Mouse (Mus musculus) MEL (cell line): ENCODE measurements around the gene Arf6. TPM values are rescaled to one million over a fixed set of nuclear protein-coding genes. Genes with fewer than 3 reads are reported as not detected.

Experiments used
- DNase-seq: peaks from one replicate; pipeline ENCODE4 v3.0.0; 2011; ENCODE audit warnings: low read depth, low spot score
- H3K27ac ChIP-seq: 2 replicates; pipeline ENCODE4 v1.5.1; 2012; ENCODE audit warnings: low read depth, mild to moderate bottlenecking, control low read depth, low read length, moderate library complexity; ENCODE audit not compliant: control insufficient read depth
- H3K27me3 ChIP-seq, 2 experiments: fragments of 150-350 bp in 1 of 2; sonication (generic) in 1 of 2; 2 replicates each; pipeline ENCODE4 v1.6.1; 2012; ENCODE audit warnings: low read length in 2 of 2, mild to moderate bottlenecking in 2 of 2, improper control_type of control experiment in 1 of 2, moderate library complexity in 1 of 2; ENCODE audit not compliant: insufficient read depth in 2 of 2, control insufficient read depth in 1 of 2
- H3K36me3 ChIP-seq, 2 experiments: 2 replicates each; pipeline ENCODE4 v1.6.1; 2012 to 2014; ENCODE audit warnings: low read length in 2 of 2, improper control_type of control experiment in 1 of 2, inconsistent platforms in 1 of 2, mild to moderate bottlenecking in 1 of 2; ENCODE audit not compliant: insufficient read depth in 2 of 2, control insufficient read depth in 1 of 2
- H3K4me1 ChIP-seq, 2 experiments: fragments of 150-350 bp in 1 of 2; sonication (generic) in 1 of 2; 2 replicates each; pipeline ENCODE4 v1.6.1; 2012; ENCODE audit warnings: low read length in 2 of 2, improper control_type of control experiment in 1 of 2, mild to moderate bottlenecking in 1 of 2; ENCODE audit not compliant: insufficient read depth in 2 of 2, control insufficient read depth in 1 of 2
- H3K4me3 ChIP-seq, 2 experiments: fragments of 150-350 bp in 1 of 2; sonication (generic) in 1 of 2; 2 replicates each; pipeline ENCODE4 v1.5.1; 2012; ENCODE audit warnings: low read depth in 2 of 2, low read length in 2 of 2, mild to moderate bottlenecking in 2 of 2, moderate library complexity in 2 of 2, control low read depth in 1 of 2, improper control_type of control experiment in 1 of 2; ENCODE audit not compliant: control insufficient read depth in 1 of 2, insufficient read depth in 1 of 2
- H3K79me2 ChIP-seq: 2 replicates; pipeline ENCODE4 v1.6.1; 2012; ENCODE audit warnings: mild to moderate bottlenecking, low read length, moderate library complexity; ENCODE audit not compliant: control insufficient read depth, poor library complexity, insufficient read depth
- H3K9ac ChIP-seq: 2 replicates; pipeline ENCODE4 v1.6.1; 2012; ENCODE audit warnings: low read depth, mild to moderate bottlenecking, control low read depth, low read length, moderate library complexity; ENCODE audit not compliant: control insufficient read depth, poor library complexity, severe bottlenecking
- H3K9me3 ChIP-seq: fragments of 150-350 bp; sonication (generic); replicated peaks from 2 replicates; pipeline ENCODE4 v1.6.1; 2012; ENCODE audit warnings: mild to moderate bottlenecking, low read length, improper control_type of control experiment, moderate library complexity; ENCODE audit not compliant: insufficient read depth
- CHD2 ChIP-seq: IDR thresholded peaks from 2 replicates; pipeline ENCODE4 v1.6.1; 2011; ENCODE audit warnings: low read length, improper control_type of control experiment
- EP300 ChIP-seq, 2 experiments: IDR thresholded peaks; 2 replicates each; pipeline ENCODE4 v1.6.1; 2011; ENCODE audit warnings: improper control_type of control experiment in 2 of 2, low read length in 2 of 2, low read depth in 1 of 2, mild to moderate bottlenecking in 1 of 2
- GATA1 ChIP-seq: IDR thresholded peaks from 2 replicates; pipeline ENCODE4 v1.6.1; 2011; ENCODE audit warnings: low read depth, low read length, improper control_type of control experiment
- JUND ChIP-seq: IDR thresholded peaks from 2 replicates; pipeline ENCODE4 v1.6.1; 2011; ENCODE audit warnings: low read depth, mild to moderate bottlenecking, improper control_type of control experiment, low read length
- KAT2A ChIP-seq: conservative IDR thresholded peaks from 2 replicates; pipeline ENCODE4 v1.6.1; 2012; ENCODE audit warnings: low read depth, low read length, improper control_type of control experiment, inconsistent platforms
- MXI1 ChIP-seq: IDR thresholded peaks from 2 replicates; pipeline ENCODE4 v1.6.1; 2011; ENCODE audit warnings: mild to moderate bottlenecking, low read depth, low read length, improper control_type of control experiment
- NRF1 ChIP-seq: IDR thresholded peaks from 2 replicates; pipeline ENCODE4 v1.6.1; 2014; ENCODE audit warnings: low read depth, mild to moderate bottlenecking, inconsistent platforms, low read length, improper control_type of control experiment, moderate library complexity; ENCODE audit not compliant: poor library complexity, insufficient read depth, severe bottlenecking
- POLR2A ChIP-seq, 2 experiments: IDR thresholded peaks; 2 replicates each; pipeline ENCODE4 v1.6.1; 2011 to 2012; ENCODE audit warnings: low read length in 2 of 2, mild to moderate bottlenecking in 2 of 2, control low read depth in 1 of 2, improper control_type of control experiment in 1 of 2, low read depth in 1 of 2, moderate library complexity in 1 of 2; ENCODE audit not compliant: control insufficient read depth in 1 of 2, insufficient read depth in 1 of 2, poor library complexity in 1 of 2
- POLR2AphosphoS2 ChIP-seq: IDR thresholded peaks from 2 replicates; pipeline ENCODE4 v1.6.1; 2011; ENCODE audit warnings: low read length, improper control_type of control experiment
- POLR2AphosphoS5 ChIP-seq: IDR thresholded peaks from 2 replicates; pipeline ENCODE4 v1.6.1; 2012; ENCODE audit warnings: low read depth, borderline replicate concordance, mild to moderate bottlenecking, inconsistent platforms, low read length, moderate library complexity, mixed read lengths
- RAD21 ChIP-seq: IDR thresholded peaks from 2 replicates; pipeline ENCODE4 v1.6.1; 2011; ENCODE audit warnings: mild to moderate bottlenecking, low read depth, low read length, improper control_type of control experiment
- RCOR1 ChIP-seq: IDR thresholded peaks from 2 replicates; pipeline ENCODE4 v1.6.1; 2012; ENCODE audit warnings: low read depth, mild to moderate bottlenecking, inconsistent platforms, low read length, improper control_type of control experiment
- SIN3A ChIP-seq: IDR thresholded peaks from 2 replicates; pipeline ENCODE4 v1.6.1; 2012; ENCODE audit warnings: low read length, improper control_type of control experiment, inconsistent platforms
- TAL1 ChIP-seq: IDR thresholded peaks from 2 replicates; pipeline ENCODE4 v1.6.1; 2012; ENCODE audit warnings: mild to moderate bottlenecking, inconsistent platforms, low read length, moderate library complexity, mixed read lengths
- TBP ChIP-seq: IDR thresholded peaks from 2 replicates; pipeline ENCODE4 v1.8.0; 2011; ENCODE audit warnings: low read depth, low read length, improper control_type of control experiment
- ZKSCAN1 ChIP-seq: IDR thresholded peaks from 2 replicates; pipeline ENCODE4 v1.6.1; 2012; ENCODE audit warnings: low read depth, mild to moderate bottlenecking, inconsistent platforms, low read length, improper control_type of control experiment, moderate library complexity
- ZMIZ1 ChIP-seq: IDR thresholded peaks from 2 replicates; pipeline ENCODE4 v1.6.1; 2012; ENCODE audit warnings: low read depth, mild to moderate bottlenecking, inconsistent platforms, low read length, improper control_type of control experiment, moderate library complexity
- polyA plus RNA-seq, 2 experiments: library from polyadenylated mRNA; stranded (reverse) in 1 of 2; unstranded in 1 of 2; fragments of >175 nt in 1 of 2; fragments of >200 nt in 1 of 2; gene quantifications; 2 replicates each; pipeline versions ENCODE4 v1.2.1 to v1.2.4; 2012; ENCODE audit warnings: low replicate concordance in 2 of 2, low read depth in 1 of 2; ENCODE audit not compliant: insufficient read length in 2 of 2, insufficient read depth in 1 of 2, missing spikeins in 1 of 2
- total RNA-seq: library from RNA; depleted of rRNA; stranded (reverse); fragments of 300-350 nt; gene quantifications from 2 replicates; pipeline ENCODE4 v1.2.3, GENCODE M21; 2012

The Arf6 gene
- total and polyA plus RNA-seq, 3 experiments: 140 to 192 (median 181) TPM

GRCm38 (mm10) chr12:69389273-69389938 lies 17.5 kb downstream of the Arf6 start (continued):
- TF ChIP-seq EP300 (IDR thresholded peaks at IDR 0.05; ENCODE audit: low read depth in 1 of 2, low read length in 2 of 2) (peak; percentile 87 to 89), SIN3A (peak; percentile 85), TBP (peak; percentile 9; the same call in 1 of the 2 replicates), MXI1 (no peak), JUND (no peak), GATA1 (peak; percentile 85), NRF1 (no peak), POLR2AphosphoS5 (no peak), RCOR1 (peak; percentile 67), KAT2A (no peak), CHD2 (no peak), ZMIZ1 (no peak), RAD21 (no peak), ZKSCAN1 (no peak), POLR2A (IDR thresholded peaks at IDR 0.05; ENCODE audit: control insufficient read depth in 1 of 2, insufficient read depth in 1 of 2, low read depth in 1 of 2, low read length in 2 of 2, poor library complexity in 1 of 2) (no peak)

GRCm38 (mm10) chr12:69390000-69390698 lies 18.2 kb downstream of the Arf6 start:
- H3K9me3 ChIP-seq: no peaks in the 10 kb centered on the region
- 0 out of 2 replicates have a peak overlapping the region, but pooled peaks have one; percentile 13 for H3K9ac ChIP-seq
- peaks cover 7 to 31% of the 10 kb centered on the region in 2 experiments for H3K4me1 ChIP-seq
- no peak for TF ChIP-seq NRF1
- no peak for TF ChIP-seq POLR2AphosphoS2
- TF ChIP-seq TAL1: no peak
- H3K27me3 ChIP-seq: no peaks in the 10 kb centered on the region
- no peaks in the 10 kb centered on the region for H3K79me2 ChIP-seq
- H3K27ac ChIP-seq: peak overlapping the region; percentile 50; the same call in 1 of the 2 replicates
- peak overlapping the region; percentile 1 to 15 for H3K4me3 ChIP-seq
- no peak for DNase-seq
- peaks cover 0 to 27% of the 10 kb centered on the region in 2 experiments; a peak in 2 of 4 replicates for H3K36me3 ChIP-seq
